Mouse (Mus musculus) stomach, embryonic 16.5 days (tissue): Measurements from ENCODE around the gene Mapk8. TPM values are rescaled to one million over a fixed set of nuclear protein-coding genes. Genes with fewer than 3 reads are reported as not detected.

Experiments used
- ATAC-seq: fragments of 200-750 bp; cut with Nextera tagmentation; 2 replicates; pipeline ENCODE4 v1.8.0; 2017; ENCODE audit warnings: moderate number of reproducible peaks, moderate TSS enrichment; ENCODE audit not compliant: insufficient read depth, low FRiP score
- H3K27ac ChIP-seq: fragments of 300-500 bp; sonication (generic); 2 replicates; pipeline ENCODE4 v1.5.1; 2014; ENCODE audit warnings: low read length
- H3K27me3 ChIP-seq: fragments of 300-500 bp; sonication (generic); 2 replicates; pipeline ENCODE4 v1.6.1; 2014; ENCODE audit warnings: low read length, control low read depth, mixed read lengths; ENCODE audit not compliant: control insufficient read depth, insufficient read depth
- H3K36me3 ChIP-seq: fragments of 300-500 bp; sonication (generic); 2 replicates; pipeline ENCODE4 v1.6.1; 2014; ENCODE audit warnings: low read length; ENCODE audit not compliant: control insufficient read depth, insufficient read depth
- H3K4me1 ChIP-seq: fragments of 300-500 bp; sonication (generic); 2 replicates; pipeline ENCODE4 v1.6.1; 2014; ENCODE audit warnings: low read length, control low read depth, mixed read lengths; ENCODE audit not compliant: control insufficient read depth, insufficient read depth
- H3K4me2 ChIP-seq: fragments of 300-500 bp; sonication (generic); 2 replicates; pipeline ENCODE4 v1.6.1; 2014; ENCODE audit warnings: low read depth, low read length, mixed read lengths
- H3K4me3 ChIP-seq: fragments of 300-500 bp; sonication (generic); replicated peaks from 2 replicates; pipeline ENCODE4 v1.5.1; 2014; ENCODE audit warnings: mild to moderate bottlenecking, low read length
- H3K9ac ChIP-seq: fragments of 300-500 bp; sonication (generic); 2 replicates; pipeline ENCODE4 v1.6.1; 2014; ENCODE audit warnings: low read length
- H3K9me3 ChIP-seq: fragments of 300-500 bp; sonication (generic); replicated peaks from 2 replicates; pipeline ENCODE4 v1.6.1; 2016; ENCODE audit warnings: low read length, control low read depth; ENCODE audit not compliant: control insufficient read depth
- WGBS: fragments of 180-500 bp; shearing (Covaris S2); extraction: QIAGEN DNeasy Blood & Tissue Kit; methylation state at CpG from one replicate; pipeline ENCODE4 v1.1.7; 2014; 5-methylcytosine and 5-hydroxymethylcytosine counted together
- polyA plus RNA-seq: library from polyadenylated mRNA; unstranded; fragments of >200 nt; fragmentation: Nextera tagmentation; extraction: Ambion mirVana; gene quantifications from 2 replicates; pipeline ENCODE4 v1.2.1, GENCODE M21; 2015

Gene Mapk8
- polyA plus RNA-seq, 1 experiment from 2014 or later, result 14.2 TPM

- Histone ChIP-seq H3K4me3 (no peak overlapping the region), H3K27me3 (no peaks in the 10 kb centered on the region), H3K9ac (no peak overlapping the region), H3K4me2 (no peak overlapping the region), H3K36me3 (no peaks in the 10 kb centered on the region), H3K9me3 (no peaks in the 10 kb centered on the region), H3K4me1 (no peaks in the 10 kb centered on the region; the same call in 1 of the 2 replicates), H3K27ac (no peak overlapping the region)
- 42% methylated on average over 1 of the region's 1 CpGs for WGBS
- no peak for ATAC-seq
These were observed 73.7 kb downstream of the Mapk8 start for GRCm38 (mm10) chr14:33373271-33373670.

- no peak for ATAC-seq
- Histone ChIP-seq H3K9me3 (no peaks in the 10 kb centered on the region), H3K9ac (no peak overlapping the region), H3K36me3 (no peaks in the 10 kb centered on the region), H3K27ac (no peak overlapping the region), H3K4me1 (no peaks in the 10 kb centered on the region; the same call in 1 of the 2 replicates), H3K27me3 (no peaks in the 10 kb centered on the region), H3K4me2 (no peak overlapping the region), H3K4me3 (no peak overlapping the region)
- 12% methylated on average over 3 of the region's 3 CpGs for WGBS
These were observed 75.7 kb downstream of the Mapk8 start for GRCm38 (mm10) chr14:33371248-33371647.

GRCm38 (mm10) chr14:33370056-33370455 lies 76.9 kb downstream of the Mapk8 start:
- H3K4me2 ChIP-seq, result peak overlapping the region; percentile 34

GRCm38 (mm10) chr14:33369375-33369774 lies 77.6 kb downstream of the Mapk8 start:
- Histone ChIP-seq H3K27me3 (no peaks in the 10 kb centered on the region), H3K9me3 (no peaks in the 10 kb centered on the region), H3K9ac (no peak overlapping the region), H3K4me2 (no peak overlapping the region), H3K4me3 (no peak overlapping the region), H3K4me1 (no peaks in the 10 kb centered on the region; the same call in 1 of the 2 replicates), H3K36me3 (no peaks in the 10 kb centered on the region), H3K27ac (no peak overlapping the region)
- WGBS, result 76% methylated on average over 12 of the region's 12 CpGs
- no peak for ATAC-seq

More at GRCm38 (mm10) chr14:33370056-33370455, 76.9 kb downstream of the Mapk8 start:
- no peaks in the 10 kb centered on the region for H3K9me3 ChIP-seq
- no peaks in the 10 kb centered on the region for H3K36me3 ChIP-seq
- H3K4me1 ChIP-seq, result no peaks in the 10 kb centered on the region; the same call in 1 of the 2 replicates
- WGBS, result 8% methylated on average over 7 of the region's 7 CpGs
- no peak overlapping the region for H3K9ac ChIP-seq
- no peak overlapping the region; the same call in 1 of the 2 replicates for H3K4me3 ChIP-seq
- H3K27ac ChIP-seq, result no peak overlapping the region
- peak; percentile 61; the same call in 1 of the 2 replicates for ATAC-seq
- H3K27me3 ChIP-seq, result no peaks in the 10 kb centered on the region

GRCm38 (mm10) chr14:33366891-33367777 lies 79.8 kb downstream of the Mapk8 start:
- Histone ChIP-seq H3K36me3 (no peaks in the 10 kb centered on the region), H3K27ac (no peak overlapping the region), H3K9me3 (no peaks in the 10 kb centered on the region), H3K4me2 (no peak overlapping the region), H3K9ac (no peak overlapping the region), H3K4me1 (peaks cover 11% of the 10 kb centered on the region), H3K4me3 (no peak overlapping the region), H3K27me3 (no peaks in the 10 kb centered on the region)
- ATAC-seq, result no peak
- WGBS, result 81% methylated on average over 30 of the region's 30 CpGs

- no peaks in the 10 kb centered on the region for H3K9me3 ChIP-seq
- peaks cover 16% of the 10 kb centered on the region for H3K4me1 ChIP-seq
- H3K27ac ChIP-seq, result no peak overlapping the region
- WGBS, result 86% methylated on average over 2 of the region's 2 CpGs
- H3K9ac ChIP-seq, result no peak overlapping the region
- no peak overlapping the region for H3K4me3 ChIP-seq
- H3K27me3 ChIP-seq, result no peaks in the 10 kb centered on the region
- ATAC-seq, result no peak
- no peaks in the 10 kb centered on the region for H3K36me3 ChIP-seq
- no peak overlapping the region for H3K4me2 ChIP-seq
These were observed 82.9 kb downstream of the Mapk8 start for GRCm38 (mm10) chr14:33364061-33364460.

GRCm38 (mm10) chr14:33363611-33364010 lies 83.3 kb downstream of the Mapk8 start:
- Histone ChIP-seq H3K9ac (no peak overlapping the region), H3K9me3 (no peaks in the 10 kb centered on the region), H3K4me1 (peaks cover 16% of the 10 kb centered on the region), H3K36me3 (no peaks in the 10 kb centered on the region), H3K4me3 (no peak overlapping the region), H3K27ac (no peak overlapping the region), H3K4me2 (no peak overlapping the region), H3K27me3 (no peaks in the 10 kb centered on the region)
- no peak for ATAC-seq
- 70% methylated on average over 5 of the region's 5 CpGs for WGBS

GRCm38 (mm10) chr14:33362807-33363206 lies 84.2 kb downstream of the Mapk8 start:
- 16% methylated on average over 10 of the region's 10 CpGs for WGBS
- ATAC-seq, result no peak; the same call in 1 of the 2 replicates
- Histone ChIP-seq H3K27me3 (no peaks in the 10 kb centered on the region), H3K4me1 (peaks cover 17% of the 10 kb centered on the region), H3K36me3 (no peaks in the 10 kb centered on the region), H3K9ac (peak overlapping the region; percentile 43; the same call in 1 of the 2 replicates), H3K9me3 (no peaks in the 10 kb centered on the region), H3K4me2 (peak overlapping the region; percentile 33), H3K4me3 (no peak overlapping the region), H3K27ac (no peak overlapping the region)

- Histone ChIP-seq H3K27me3 (no peaks in the 10 kb centered on the region), H3K9me3 (no peaks in the 10 kb centered on the region), H3K27ac (no peak overlapping the region), H3K4me3 (no peak overlapping the region), H3K4me2 (peak overlapping the region; percentile 33), H3K4me1 (peaks cover 20% of the 10 kb centered on the region), H3K36me3 (no peaks in the 10 kb centered on the region), H3K9ac (peak overlapping the region; percentile 43)
- ATAC-seq, result no peak
- WGBS, result 32% methylated on average over 14 of the region's 14 CpGs
These were observed 84.8 kb downstream of the Mapk8 start for GRCm38 (mm10) chr14:33362122-33362521.
